Mouse (Mus musculus): ENCODE measurements around the gene Mettl9. TPM values are rescaled to one million over a fixed set of nuclear protein-coding genes. Genes with fewer than 3 reads are reported as not detected.

Gene Mettl9
- total and polyA plus RNA-seq, 3 experiments, result 30.3 to 90.8 (median 70.9) TPM

GRCm38 (mm10) chr7:121002407-121002928, 31.8 kb upstream of the Mettl9 start:
- no peak for DNase-seq (ENCODE audit: low spot score)
- TF ChIP-seq TAL1 (conservative IDR thresholded peaks at IDR 0.05; ENCODE audit: low read depth, low read length) (no peak), GATA2 (IDR thresholded peaks at IDR 0.05; ENCODE audit: borderline replicate concordance, low read depth, low read length) (no peak), CTCF (IDR thresholded peaks at IDR 0.05; ENCODE audit: low read depth, low read length) (no peak), GATA1 (IDR thresholded peaks at IDR 0.05; ENCODE audit: borderline replicate concordance, low read length) (no peak), POLR2AphosphoS5 (IDR thresholded peaks at IDR 0.05; ENCODE audit: insufficient replicate concordance, low read depth, low read length) (no peak)
- no peak for ATAC-seq (ENCODE audit: extremely low read depth, insufficient number of reproducible peaks, low FRiP score, poor library complexity, severe bottlenecking)
- Histone ChIP-seq H3K27me3 (ENCODE audit: insufficient read depth, low read length) (peaks cover 19% of the 10 kb centered on the region), H3K4me3 (ENCODE audit: low read depth, low read length) (no peak overlapping the region), H3K4me1 (ENCODE audit: insufficient read depth, low read depth, low read length) (no peaks in the 10 kb centered on the region), H3K36me3 (replicated peaks) (no peaks in the 10 kb centered on the region), H3K9me3 (replicated peaks) (no peaks in the 10 kb centered on the region)

- no peaks in the 10 kb centered on the region for H3K4me1 ChIP-seq (ENCODE audit: insufficient read depth, low read depth, low read length)
- DNase-seq (ENCODE audit: low spot score) (no peak), ATAC-seq (ENCODE audit: extremely low read depth, insufficient number of reproducible peaks, low FRiP score, poor library complexity, severe bottlenecking) (no peak)
- TF ChIP-seq TAL1 (conservative IDR thresholded peaks at IDR 0.05; ENCODE audit: low read depth, low read length), result no peak
- TF ChIP-seq CTCF (IDR thresholded peaks at IDR 0.05; ENCODE audit: low read depth, low read length), result no peak
- TF ChIP-seq GATA2 (IDR thresholded peaks at IDR 0.05; ENCODE audit: borderline replicate concordance, low read depth, low read length), result no peak
- no peak for TF ChIP-seq GATA1 (IDR thresholded peaks at IDR 0.05; ENCODE audit: borderline replicate concordance, low read length)
- no peak for TF ChIP-seq POLR2AphosphoS5 (IDR thresholded peaks at IDR 0.05; ENCODE audit: insufficient replicate concordance, low read depth, low read length)
- no peak overlapping the region for H3K4me3 ChIP-seq (ENCODE audit: low read depth, low read length)
- H3K36me3 ChIP-seq (replicated peaks), result no peaks in the 10 kb centered on the region
- H3K9me3 ChIP-seq (replicated peaks), result no peaks in the 10 kb centered on the region
- peaks cover 19% of the 10 kb centered on the region for H3K27me3 ChIP-seq (ENCODE audit: insufficient read depth, low read length)
These were observed 30.3 kb upstream of the Mettl9 start for GRCm38 (mm10) chr7:121003793-121004418.

GRCm38 (mm10) chr7:121011794-121012689, 22.2 kb upstream of the Mettl9 start:
- Histone ChIP-seq H3K27me3 (ENCODE audit: insufficient read depth, low read length) (peaks cover 30% of the 10 kb centered on the region), H3K9me3 (replicated peaks) (no peaks in the 10 kb centered on the region), H3K36me3 (replicated peaks) (no peaks in the 10 kb centered on the region), H3K4me1 (ENCODE audit: insufficient read depth, low read depth, low read length) (no peaks in the 10 kb centered on the region), H3K4me3 (ENCODE audit: low read depth, low read length) (no peak overlapping the region)
- no peak for ATAC-seq (ENCODE audit: extremely low read depth, insufficient number of reproducible peaks, low FRiP score, poor library complexity, severe bottlenecking)
- DNase-seq (ENCODE audit: low spot score), result no peak
- TF ChIP-seq CTCF (IDR thresholded peaks at IDR 0.05; ENCODE audit: low read depth, low read length) (no peak), POLR2AphosphoS5 (IDR thresholded peaks at IDR 0.05; ENCODE audit: insufficient replicate concordance, low read depth, low read length) (no peak), GATA2 (IDR thresholded peaks at IDR 0.05; ENCODE audit: borderline replicate concordance, low read depth, low read length) (no peak), GATA1 (IDR thresholded peaks at IDR 0.05; ENCODE audit: borderline replicate concordance, low read length) (no peak), TAL1 (conservative IDR thresholded peaks at IDR 0.05; ENCODE audit: low read depth, low read length) (no peak)

GRCm38 (mm10) chr7:121014486-121014885, 19.8 kb upstream of the Mettl9 start:
- ATAC-seq (ENCODE audit: extremely low read depth, insufficient number of reproducible peaks, low FRiP score, poor library complexity, severe bottlenecking), result no peak
- H3K4me1 ChIP-seq (ENCODE audit: insufficient read depth, low read depth, low read length), result peaks cover 2% of the 10 kb centered on the region; the same call in 1 of the 2 replicates
- H3K36me3 ChIP-seq (replicated peaks), result no peaks in the 10 kb centered on the region
- DNase-seq (ENCODE audit: low spot score), result no peak
- TF ChIP-seq POLR2AphosphoS5 (IDR thresholded peaks at IDR 0.05; ENCODE audit: insufficient replicate concordance, low read depth, low read length) (no peak), GATA1 (IDR thresholded peaks at IDR 0.05; ENCODE audit: borderline replicate concordance, low read length) (no peak), GATA2 (IDR thresholded peaks at IDR 0.05; ENCODE audit: borderline replicate concordance, low read depth, low read length) (no peak), CTCF (IDR thresholded peaks at IDR 0.05; ENCODE audit: low read depth, low read length) (no peak), TAL1 (conservative IDR thresholded peaks at IDR 0.05; ENCODE audit: low read depth, low read length) (no peak)
- no peaks in the 10 kb centered on the region for H3K9me3 ChIP-seq (replicated peaks)
- H3K27me3 ChIP-seq (ENCODE audit: insufficient read depth, low read length), result peaks cover 32% of the 10 kb centered on the region
- no peak overlapping the region for H3K4me3 ChIP-seq (ENCODE audit: low read depth, low read length)

- Histone ChIP-seq H3K36me3 (replicated peaks) (no peaks in the 10 kb centered on the region), H3K4me1 (ENCODE audit: insufficient read depth, low read depth, low read length) (peaks cover 2% of the 10 kb centered on the region; the same call in 1 of the 2 replicates), H3K27me3 (ENCODE audit: insufficient read depth, low read length) (peaks cover 33% of the 10 kb centered on the region), H3K9me3 (replicated peaks) (no peaks in the 10 kb centered on the region), H3K4me3 (ENCODE audit: low read depth, low read length) (no peak overlapping the region)
- no peak for DNase-seq (ENCODE audit: low spot score)
- ATAC-seq (ENCODE audit: extremely low read depth, insufficient number of reproducible peaks, low FRiP score, poor library complexity, severe bottlenecking), result no peak
- TF ChIP-seq GATA2 (IDR thresholded peaks at IDR 0.05; ENCODE audit: borderline replicate concordance, low read depth, low read length) (no peak), GATA1 (IDR thresholded peaks at IDR 0.05; ENCODE audit: borderline replicate concordance, low read length) (no peak), TAL1 (conservative IDR thresholded peaks at IDR 0.05; ENCODE audit: low read depth, low read length) (no peak), POLR2AphosphoS5 (IDR thresholded peaks at IDR 0.05; ENCODE audit: insufficient replicate concordance, low read depth, low read length) (no peak), CTCF (IDR thresholded peaks at IDR 0.05; ENCODE audit: low read depth, low read length) (no peak)
These were observed 15.5 kb upstream of the Mettl9 start for GRCm38 (mm10) chr7:121018778-121019177.

GRCm38 (mm10) chr7:121020277-121020676, 14.0 kb upstream of the Mettl9 start:
- Histone ChIP-seq H3K9me3 (replicated peaks) (no peaks in the 10 kb centered on the region), H3K4me1 (ENCODE audit: insufficient read depth, low read depth, low read length) (peaks cover 4% of the 10 kb centered on the region), H3K36me3 (replicated peaks) (no peaks in the 10 kb centered on the region), H3K4me3 (ENCODE audit: low read depth, low read length) (no peak overlapping the region), H3K27me3 (ENCODE audit: insufficient read depth, low read length) (peaks cover 29% of the 10 kb centered on the region)
- ATAC-seq (ENCODE audit: extremely low read depth, insufficient number of reproducible peaks, low FRiP score, poor library complexity, severe bottlenecking) (no peak), DNase-seq (ENCODE audit: low spot score) (no peak)
- no peak for TF ChIP-seq POLR2AphosphoS5 (IDR thresholded peaks at IDR 0.05; ENCODE audit: insufficient replicate concordance, low read depth, low read length)
- TF ChIP-seq TAL1 (conservative IDR thresholded peaks at IDR 0.05; ENCODE audit: low read depth, low read length), result no peak
- TF ChIP-seq GATA1 (IDR thresholded peaks at IDR 0.05; ENCODE audit: borderline replicate concordance, low read length), result no peak
- no peak for TF ChIP-seq CTCF (IDR thresholded peaks at IDR 0.05; ENCODE audit: low read depth, low read length)
- TF ChIP-seq GATA2 (IDR thresholded peaks at IDR 0.05; ENCODE audit: borderline replicate concordance, low read depth, low read length), result no peak

Measured in G1E (cell line).